Mouse (Mus musculus) forebrain, postnatal 0 days (tissue): Measurements from ENCODE around the gene BC048671. TPM values are rescaled to one million over a fixed set of nuclear protein-coding genes. Genes with fewer than 3 reads are reported as not detected.

Experiments
- ATAC-seq: fragments of 200-750 bp; cut with Nextera tagmentation; 2 replicates; pipeline ENCODE4 v1.8.0; 2017; ENCODE audit warnings: mild to moderate bottlenecking, moderate library complexity
- DNase-seq: peaks from one replicate; pipeline ENCODE4 v3.0.0-alpha.2; 2015
- H3K27ac ChIP-seq: fragments of 300-500 bp; sonication (generic); 2 replicates; pipeline ENCODE4 v1.5.1; 2014; ENCODE audit warnings: low read depth, mild to moderate bottlenecking, antibody characterized with exemption, low read length, moderate library complexity, mixed read lengths
- H3K27me3 ChIP-seq: fragments of 300-500 bp; sonication (generic); 2 replicates; pipeline ENCODE4 v1.6.1; 2014; ENCODE audit warnings: mild to moderate bottlenecking, low read length, mixed read lengths; ENCODE audit not compliant: insufficient read depth
- H3K36me3 ChIP-seq: fragments of 300-500 bp; sonication (generic); 2 replicates; pipeline ENCODE4 v1.6.1; 2014; ENCODE audit warnings: mild to moderate bottlenecking, moderate library complexity; ENCODE audit not compliant: insufficient read depth
- H3K4me1 ChIP-seq: fragments of 300-500 bp; sonication (generic); 2 replicates; pipeline ENCODE4 v1.6.1; 2014; ENCODE audit warnings: antibody characterized with exemption; ENCODE audit not compliant: insufficient read depth
- H3K4me2 ChIP-seq: fragments of 300-500 bp; sonication (generic); 2 replicates; pipeline ENCODE4 v1.6.1; 2014; ENCODE audit warnings: low read depth, mild to moderate bottlenecking, moderate library complexity
- H3K4me3 ChIP-seq: fragments of 300-500 bp; sonication (generic); 2 replicates; pipeline ENCODE4 v1.5.1; 2014; ENCODE audit warnings: low read depth, low read length, mixed read lengths
- H3K9ac ChIP-seq: fragments of 300-500 bp; sonication (generic); 2 replicates; pipeline ENCODE4 v1.6.1; 2014; ENCODE audit warnings: mild to moderate bottlenecking
- H3K9me3 ChIP-seq: fragments of 300-500 bp; sonication (generic); 2 replicates; pipeline ENCODE4 v1.6.1; 2016; ENCODE audit warnings: low read length
- CTCF ChIP-seq: sonication (generic); IDR thresholded peaks from 2 replicates; pipeline ENCODE4 v1.5.1; 2016; ENCODE audit warnings: antibody characterized with exemption, control low read depth, low read depth
- WGBS: fragments of 180-500 bp; shearing (Covaris S2); extraction: QIAGEN DNeasy Blood & Tissue Kit; methylation state at CpG from one replicate; pipeline ENCODE4 v1.1.7; 2014; 5-methylcytosine and 5-hydroxymethylcytosine counted together
- polyA plus RNA-seq: library from polyadenylated mRNA; unstranded; fragments of >200 nt; fragmentation: Nextera tagmentation; extraction: Ambion mirVana; gene quantifications from 2 replicates; pipeline ENCODE4 v1.2.1, GENCODE M21; 2015
- total RNA-seq: library from RNA; depleted of rRNA; stranded (reverse); fragments of >200 nt; gene quantifications from 2 replicates; pipeline ENCODE4 v1.2.3, GENCODE M21; 2014; rRNA removed

BC048671 gene
- total RNA-seq: not detected in 2 replicates
- not detected in 2 replicates for polyA plus RNA-seq

DNA sequence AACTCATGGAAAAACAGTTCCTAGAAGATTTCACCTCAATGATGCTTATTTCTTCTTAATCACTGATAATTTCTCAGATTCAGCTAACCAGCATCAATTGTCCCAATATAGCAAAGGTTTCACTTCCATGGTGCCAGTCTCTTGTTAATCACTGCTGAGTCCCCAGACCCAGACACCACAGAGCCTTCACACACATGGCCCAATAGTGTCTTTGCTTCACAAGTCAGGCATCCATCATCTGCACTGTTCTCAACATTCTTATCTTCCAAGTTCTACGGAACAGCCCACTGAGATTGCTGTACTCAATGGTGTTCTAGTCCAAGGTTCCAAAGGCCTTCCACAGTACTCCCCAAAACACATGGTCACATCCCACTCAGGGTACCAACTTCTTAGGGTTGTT is at the start of gene BC048671:
TSS of gene BC048671 (plus strand) at position 301 of the 400 bp plus-strand sequence.
- no peaks in the 10 kb centered on the region for H3K9me3 ChIP-seq
- H3K27ac ChIP-seq: no peak within 1 kb of the TSS
- no peak within 1 kb of the TSS for H3K9ac ChIP-seq
- WGBS: 95% methylated on average over 1 of the region's 1 CpGs
- DNase-seq (no peak), ATAC-seq (no peak)
- no peak within 1 kb of the TSS for H3K4me3 ChIP-seq
- TF ChIP-seq CTCF: no peak
- no peak within 1 kb of the TSS for H3K4me2 ChIP-seq
- H3K4me1 ChIP-seq: no peaks in the 10 kb centered on the region
- H3K36me3 ChIP-seq: no peaks in the 10 kb centered on the region
- no peaks in the 10 kb centered on the region for H3K27me3 ChIP-seq

DNA sequence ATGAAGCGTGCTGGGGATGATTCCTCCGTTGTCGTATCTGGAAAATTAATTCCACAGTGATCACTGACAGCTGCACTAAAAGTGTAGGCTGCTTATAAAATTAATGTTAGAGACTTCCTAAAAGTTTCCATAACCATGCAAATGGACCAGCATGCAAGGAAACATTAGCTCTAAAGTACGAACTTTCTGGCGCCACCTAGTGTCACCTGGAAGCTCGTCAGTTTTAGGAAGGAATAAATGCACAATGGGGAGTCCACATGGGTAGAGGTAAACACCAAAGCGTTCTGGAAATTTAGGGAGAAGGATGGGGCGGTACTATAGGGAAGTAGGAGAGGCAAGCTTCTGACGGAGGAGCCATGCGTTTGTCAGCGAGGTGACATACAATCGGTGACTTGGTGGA is 12.8 kb upstream of the BC048671 start:
- no peaks in the 10 kb centered on the region for H3K9me3 ChIP-seq
- H3K27ac ChIP-seq: no peak overlapping the region
- 57% methylated on average over 12 of the region's 12 CpGs for WGBS
- no peak overlapping the region for H3K9ac ChIP-seq
- DNase-seq: peak; percentile 1
- H3K4me1 ChIP-seq: no peaks in the 10 kb centered on the region
- no peak for ATAC-seq
- no peaks in the 10 kb centered on the region for H3K36me3 ChIP-seq
- H3K27me3 ChIP-seq: no peaks in the 10 kb centered on the region
- H3K4me2 ChIP-seq: no peak overlapping the region
- TF ChIP-seq CTCF: peak; percentile 46
- no peak overlapping the region for H3K4me3 ChIP-seq

- Histone ChIP-seq H3K9ac (no peak overlapping the region), H3K27ac (no peak overlapping the region), H3K36me3 (no peaks in the 10 kb centered on the region), H3K4me1 (no peaks in the 10 kb centered on the region), H3K4me2 (no peak overlapping the region), H3K27me3 (no peaks in the 10 kb centered on the region), H3K4me3 (no peak overlapping the region), H3K9me3 (no peaks in the 10 kb centered on the region)
- ATAC-seq (no peak), DNase-seq (no peak)
- TF ChIP-seq CTCF: no peak
- WGBS: 93% methylated on average over 6 of the region's 6 CpGs
Observed at GRCm38 (mm10) chr6:90306315-90306975, 5.4 kb downstream of the BC048671 start.

GRCm38 (mm10) chr6:90308839-90309778 is 8.1 kb downstream of the BC048671 start:
- Histone ChIP-seq H3K4me1 (no peaks in the 10 kb centered on the region), H3K36me3 (no peaks in the 10 kb centered on the region), H3K4me3 (no peak overlapping the region), H3K27ac (no peak overlapping the region), H3K27me3 (no peaks in the 10 kb centered on the region), H3K4me2 (no peak overlapping the region), H3K9me3 (no peaks in the 10 kb centered on the region), H3K9ac (no peak overlapping the region)
- DNase-seq (no peak), ATAC-seq (no peak)
- WGBS: 91% methylated on average over 87 of the region's 87 CpGs
- TF ChIP-seq CTCF: no peak

DNA sequence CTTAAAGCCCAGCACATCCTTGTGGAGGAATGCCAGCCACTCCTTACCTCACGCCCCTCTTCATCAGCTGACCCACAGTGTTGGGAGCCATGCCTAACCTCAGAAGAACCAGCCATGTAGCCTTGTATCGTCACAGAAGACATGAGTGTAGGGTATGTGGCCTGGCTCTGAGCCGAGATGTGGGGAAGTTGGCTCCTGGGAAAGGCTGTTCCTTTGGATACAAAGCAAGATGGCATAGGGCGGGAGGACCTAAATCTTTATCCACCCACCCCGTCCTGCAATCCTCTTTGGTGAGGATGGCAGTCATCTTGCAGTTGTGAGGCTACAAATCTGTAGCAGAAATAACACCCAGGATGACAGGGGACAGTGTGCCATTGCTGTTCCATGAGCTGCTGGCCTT is 14.9 kb downstream of the BC048671 start:
- Histone ChIP-seq H3K9me3 (no peaks in the 10 kb centered on the region), H3K4me2 (no peak overlapping the region), H3K4me1 (no peaks in the 10 kb centered on the region), H3K4me3 (no peak overlapping the region), H3K27ac (no peak overlapping the region), H3K36me3 (no peaks in the 10 kb centered on the region), H3K9ac (no peak overlapping the region), H3K27me3 (no peaks in the 10 kb centered on the region)
- DNase-seq (no peak), ATAC-seq (no peak)
- WGBS: 88% methylated on average over 5 of the region's 5 CpGs
- TF ChIP-seq CTCF: no peak

- no peak overlapping the region for H3K4me3 ChIP-seq
- WGBS: 83% methylated on average over 2 of the region's 2 CpGs
- no peak overlapping the region for H3K27ac ChIP-seq
- no peaks in the 10 kb centered on the region for H3K36me3 ChIP-seq
- H3K4me2 ChIP-seq: no peak overlapping the region
- no peaks in the 10 kb centered on the region for H3K9me3 ChIP-seq
- ATAC-seq: no peak
- TF ChIP-seq CTCF: no peak
- H3K27me3 ChIP-seq: no peaks in the 10 kb centered on the region
- DNase-seq: no peak
- H3K4me1 ChIP-seq: no peaks in the 10 kb centered on the region
- no peak overlapping the region for H3K9ac ChIP-seq
Observed at GRCm38 (mm10) chr6:90317510-90318258, 16.7 kb downstream of the BC048671 start.

DNA sequence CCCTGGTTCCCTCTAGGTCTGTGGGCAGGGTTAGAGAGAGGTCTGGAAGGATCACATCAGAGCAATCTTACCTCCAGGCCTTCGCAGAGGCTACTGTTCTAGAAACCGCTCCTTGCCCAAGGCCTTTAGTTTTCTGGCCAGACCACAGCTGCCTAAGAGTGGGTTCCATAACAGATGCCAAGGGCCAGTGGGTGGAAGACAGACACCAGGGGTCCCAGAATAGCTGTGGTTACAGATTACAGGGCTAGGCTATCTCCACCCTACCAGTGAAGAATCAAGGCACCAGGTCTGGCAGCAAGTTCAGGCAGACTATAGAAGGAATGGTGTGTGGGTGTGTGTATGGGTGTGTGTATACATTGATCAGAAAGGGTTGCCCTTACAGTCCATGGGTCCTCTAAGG is 18.0 kb downstream of the BC048671 start:
- no peak overlapping the region for H3K4me2 ChIP-seq
- WGBS: 96% methylated on average over 2 of the region's 2 CpGs

More for the DNA sequence above, 18.0 kb downstream of the BC048671 start:
- no peak for TF ChIP-seq CTCF
- ATAC-seq: no peak
- Histone ChIP-seq H3K27ac (no peak overlapping the region), H3K27me3 (no peaks in the 10 kb centered on the region), H3K9me3 (no peaks in the 10 kb centered on the region), H3K4me3 (no peak overlapping the region), H3K36me3 (no peaks in the 10 kb centered on the region), H3K9ac (no peak overlapping the region), H3K4me1 (no peaks in the 10 kb centered on the region)
- no peak for DNase-seq
